Mouse (Mus musculus) gastrocnemius, adult 2 months (tissue): ENCODE data around the gene Polr2b. TPM values are rescaled to one million over a fixed set of nuclear protein-coding genes. Genes with fewer than 3 reads are reported as not detected.

Experiments
- DNase-seq: peaks from one replicate; pipeline ENCODE4 v3.0.0; 2022
- H3K27ac ChIP-seq: fragments of 200-600 bp; 2 replicates; pipeline ENCODE4 v1.8.1; 2022; ENCODE audit warnings: mild to moderate bottlenecking
- H3K4me3 ChIP-seq: fragments of 200-600 bp; 2 replicates; pipeline ENCODE4 v1.8.1; 2022; ENCODE audit warnings: mild to moderate bottlenecking, moderate library complexity
- CTCF ChIP-seq: fragments of 200-600 bp; IDR thresholded peaks from 2 replicates; pipeline ENCODE4 v1.8.1; 2022; ENCODE audit warnings: antibody characterized with exemption, mild to moderate bottlenecking, moderate library complexity
- intact Hi-C: fragments of 180-260 bp; cut with DNase I; formaldehyde crosslinking; loops from one replicate; pipeline ENCODE4 v1.15.1; 2025
- total RNA-seq, 2 experiments: library from RNA; stranded (reverse); gene quantifications; 2 replicates each; pipeline ENCODE4 v1.2.3; 2021

The Polr2b gene
- total RNA-seq, 2 experiments from 2014 or later, result 26.3 to 30.2 TPM

DNA sequence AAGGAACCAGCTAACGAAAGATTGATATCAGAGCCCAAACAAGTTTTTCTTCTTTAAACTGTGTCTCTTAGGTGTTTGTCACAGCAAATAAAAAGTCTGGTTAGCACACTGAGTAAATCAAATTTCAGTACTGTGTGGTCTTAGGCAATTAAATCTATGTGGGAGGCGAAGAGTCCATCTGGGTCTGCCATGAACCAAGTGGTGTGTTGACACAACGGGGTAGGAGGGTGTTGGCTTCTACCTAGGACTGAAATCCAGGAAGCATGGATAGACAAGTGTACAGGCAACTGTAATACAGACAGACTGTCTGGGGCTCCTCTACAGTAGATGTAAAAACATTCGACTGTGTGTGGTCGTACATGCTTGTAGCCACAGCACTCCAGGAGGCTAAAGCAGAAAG, 59.4 kb downstream of the Polr2b start:
- Histone ChIP-seq H3K4me3 (no peak overlapping the region), H3K27ac (peak overlapping the region; percentile 56)
- intact Hi-C loops, result no loop called here
- no peak for DNase-seq
- TF ChIP-seq CTCF, result no peak

DNA sequence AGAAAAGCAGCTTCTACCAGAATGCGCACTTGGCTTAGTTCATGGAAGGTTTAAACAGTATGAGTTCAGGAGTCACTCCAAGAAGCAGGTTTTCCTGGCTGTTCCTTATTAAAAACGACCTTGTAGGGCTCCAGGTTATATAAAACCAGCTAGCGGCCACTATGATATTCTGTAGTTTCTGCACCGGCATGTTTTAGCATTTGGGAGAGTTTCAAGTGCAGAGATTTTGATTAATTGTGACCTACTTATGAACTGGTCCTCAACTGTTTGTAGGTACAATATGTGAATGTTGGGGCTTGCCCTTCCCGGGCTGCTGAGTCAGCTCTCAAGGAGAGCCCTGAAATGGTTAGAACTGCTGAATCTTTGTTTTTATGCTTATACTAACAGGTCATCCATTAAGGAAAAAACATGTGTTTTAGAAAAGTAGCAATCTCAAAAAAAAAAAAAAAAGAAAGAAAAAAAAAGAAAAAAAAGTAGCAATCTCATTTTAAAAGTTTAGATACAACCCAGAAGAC, 60.5 kb downstream of the Polr2b start:
- no peak for TF ChIP-seq CTCF
- H3K27ac ChIP-seq, result peak overlapping the region; percentile 56
- DNase-seq, result no peak
- intact Hi-C loops, result no loop called here
- no peak overlapping the region for H3K4me3 ChIP-seq

DNA sequence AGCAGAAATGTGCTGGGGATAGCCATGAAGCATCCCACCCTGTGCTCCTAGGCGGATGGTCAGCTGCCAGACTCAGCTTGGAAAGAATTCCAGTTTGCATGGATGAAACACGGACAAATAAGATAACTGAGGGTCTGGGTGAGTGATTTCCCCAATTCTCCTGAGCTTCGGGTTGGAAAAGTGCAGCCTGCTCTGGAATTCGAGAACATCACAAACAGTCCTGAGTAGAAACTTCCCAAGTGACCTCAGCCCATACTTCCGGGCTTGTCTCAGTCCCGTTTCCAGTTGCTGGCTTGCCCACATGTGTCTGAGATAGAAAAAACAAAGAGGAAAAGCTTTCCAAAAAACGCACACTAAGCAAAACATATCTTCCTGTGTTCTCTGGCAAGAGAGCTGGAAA, 62.3 kb downstream of the Polr2b start:
- no peak overlapping the region for H3K4me3 ChIP-seq
- peak overlapping the region; percentile 76 for H3K27ac ChIP-seq
- no peak for TF ChIP-seq CTCF
- intact Hi-C loops, result no loop called here
- peak; percentile 70 for DNase-seq

DNA sequence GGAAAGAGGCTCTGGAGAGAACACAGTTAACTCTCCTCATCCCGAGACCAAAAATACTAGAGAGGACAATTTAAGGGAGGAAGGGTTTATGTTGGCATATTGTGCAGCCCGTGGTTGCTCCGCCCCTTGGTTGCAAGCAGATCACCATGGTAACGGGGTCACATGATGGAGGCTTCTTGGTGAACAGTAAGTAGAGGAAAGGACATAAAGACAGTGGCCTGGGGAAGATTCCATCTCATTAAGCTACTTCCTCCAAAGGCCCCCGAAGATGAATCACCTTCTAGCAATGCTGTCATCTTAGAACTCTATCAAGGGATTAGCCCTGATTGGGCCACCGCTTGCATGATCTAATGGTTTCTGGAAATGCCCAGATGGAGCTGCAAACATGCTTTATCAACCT, 62.8 kb downstream of the Polr2b start:
- TF ChIP-seq CTCF, result no peak
- no peak for DNase-seq
- Histone ChIP-seq H3K4me3 (no peak overlapping the region), H3K27ac (peak overlapping the region; percentile 76)
- intact Hi-C loops, result no loop called here

DNA sequence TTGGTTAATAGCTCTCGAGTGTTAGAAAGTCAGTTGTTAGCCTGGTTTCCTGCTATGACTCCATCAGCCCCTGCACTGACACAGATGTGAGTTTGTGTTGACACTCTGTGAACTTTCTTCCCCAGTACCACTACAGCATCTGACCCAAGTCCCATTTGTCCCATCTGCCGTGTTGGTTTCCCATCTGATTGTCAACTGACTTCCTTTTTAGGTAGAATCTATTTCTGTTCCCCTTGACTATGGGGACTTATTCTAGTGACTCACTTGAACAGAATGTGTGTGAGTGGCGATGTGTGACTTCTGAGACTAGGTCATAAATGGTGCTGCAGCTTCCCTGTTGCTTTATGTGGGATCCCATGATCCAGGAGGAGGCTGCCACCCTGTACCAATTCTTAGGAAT, 65.0 kb downstream of the Polr2b start:
- no peak for DNase-seq
- Histone ChIP-seq H3K27ac (peak overlapping the region; percentile 68), H3K4me3 (no peak overlapping the region)
- no peak for TF ChIP-seq CTCF
- intact Hi-C loops, result no loop called here

DNA sequence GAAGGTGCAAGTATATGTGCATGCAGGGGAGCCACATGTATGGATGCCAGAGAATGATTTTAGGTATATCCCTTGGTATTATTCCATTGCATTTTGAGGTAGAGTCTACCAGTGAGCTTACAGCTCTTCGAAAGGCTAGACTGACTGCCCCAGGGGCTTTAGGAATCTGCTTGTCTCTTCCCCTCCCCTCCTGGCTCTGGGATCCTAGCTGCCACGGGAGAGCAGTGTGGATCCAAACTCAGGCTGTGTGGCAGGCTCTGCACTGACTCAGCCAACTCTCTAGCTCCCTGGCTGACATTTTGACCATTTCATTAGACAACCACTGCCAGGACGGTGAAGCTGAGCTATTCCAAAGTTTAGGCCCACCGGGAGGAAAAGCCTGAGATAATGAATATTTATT, 65.6 kb downstream of the Polr2b start:
- intact Hi-C loops, result no loop called here
- no peak for DNase-seq
- H3K4me3 ChIP-seq, result no peak overlapping the region
- H3K27ac ChIP-seq, result peak overlapping the region; percentile 68
- no peak for TF ChIP-seq CTCF

DNA sequence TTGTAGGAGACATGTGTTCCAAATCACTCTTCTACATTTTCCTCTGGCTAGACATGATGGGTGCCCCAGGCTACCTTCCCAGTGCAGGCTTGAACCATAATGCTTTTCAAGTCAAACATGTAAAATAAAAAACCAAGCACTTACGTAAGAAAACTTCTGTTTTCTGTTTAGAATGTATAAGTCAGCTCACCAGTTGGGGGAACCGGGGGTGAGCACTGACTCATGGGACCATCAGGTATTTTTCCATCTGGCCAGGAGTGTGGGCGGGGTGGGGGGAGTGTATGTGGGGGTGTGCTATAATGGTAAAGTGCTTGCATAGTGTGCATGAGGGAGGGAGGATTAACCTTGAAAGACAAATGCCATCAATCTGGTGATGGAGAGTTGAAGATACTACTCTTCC, 68.1 kb downstream of the Polr2b start:
- Histone ChIP-seq H3K4me3 (no peak overlapping the region), H3K27ac (no peak overlapping the region)
- intact Hi-C loops, result no loop called here
- no peak for TF ChIP-seq CTCF
- no peak for DNase-seq

DNA sequence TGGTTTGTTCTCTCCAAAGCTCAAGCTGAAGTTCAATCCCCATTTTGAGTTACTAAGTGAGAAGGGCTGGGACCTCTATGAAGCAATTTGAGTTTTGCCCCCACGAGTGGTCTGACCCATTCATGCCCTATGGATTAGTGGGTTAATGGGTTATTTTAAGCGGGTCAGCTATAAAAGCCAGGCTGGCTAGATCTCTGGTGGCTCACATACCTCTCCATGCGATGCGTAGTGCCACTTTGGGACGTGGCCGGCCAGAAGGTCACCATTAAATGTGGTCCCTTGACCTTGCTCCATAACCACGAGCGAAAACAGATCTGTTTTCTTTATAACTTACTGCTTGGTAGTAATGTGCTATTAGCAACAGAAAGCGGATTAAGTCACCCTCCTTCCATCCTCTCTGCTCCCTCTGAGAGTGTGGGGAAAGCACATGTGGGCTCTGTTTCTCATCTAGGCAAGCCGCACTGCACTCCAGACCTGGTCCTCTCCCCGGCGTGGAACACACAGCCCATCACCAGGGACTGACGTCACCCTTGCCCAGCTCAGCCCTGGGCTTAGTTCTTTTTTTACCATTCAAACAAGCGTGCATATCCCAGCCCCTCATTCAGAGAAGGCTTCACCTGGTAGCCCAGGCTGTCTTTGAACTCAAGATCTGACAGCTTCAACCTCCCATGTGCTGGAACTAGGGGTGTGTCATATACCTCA, 69.6 kb downstream of the Polr2b start:
- Histone ChIP-seq H3K4me3 (no peak overlapping the region), H3K27ac (0 out of 2 replicates have a peak overlapping the region, but pooled peaks have one; percentile 12)
- no peak for DNase-seq
- TF ChIP-seq CTCF, result no peak
- intact Hi-C loops, result no loop called here

DNA sequence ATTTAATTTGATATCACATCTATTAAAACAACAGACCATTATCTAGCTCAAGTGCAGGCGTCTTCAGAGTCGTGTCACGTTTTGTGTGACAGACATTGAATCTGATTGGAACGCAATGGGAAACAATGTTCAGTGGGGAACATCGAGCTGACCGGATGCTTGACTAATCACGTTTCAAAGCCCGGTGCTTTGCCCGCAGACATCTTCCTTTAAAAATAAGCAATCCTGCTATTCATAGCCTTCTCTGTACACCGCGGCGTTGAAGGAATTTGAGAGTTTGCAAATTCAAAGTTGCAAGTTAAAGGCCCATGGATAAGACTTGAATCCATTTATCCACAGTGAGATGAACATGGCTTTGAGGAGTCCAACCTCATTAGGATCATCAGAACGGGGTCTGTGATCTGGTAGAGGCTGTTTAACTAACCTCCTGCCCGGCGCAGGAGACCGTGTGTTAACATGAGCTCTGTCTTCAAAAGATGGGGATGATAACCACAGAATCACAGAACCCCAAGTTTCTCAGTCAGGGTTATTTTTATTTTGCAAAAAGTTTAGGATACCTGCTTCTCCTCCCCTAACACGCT, 70.5 kb downstream of the Polr2b start:
- Histone ChIP-seq H3K27ac (peak overlapping the region; percentile 38; the same call in 1 of the 2 replicates), H3K4me3 (no peak overlapping the region)
- TF ChIP-seq CTCF, result no peak
- no peak for DNase-seq
- intact Hi-C loops, result no loop called here

DNA sequence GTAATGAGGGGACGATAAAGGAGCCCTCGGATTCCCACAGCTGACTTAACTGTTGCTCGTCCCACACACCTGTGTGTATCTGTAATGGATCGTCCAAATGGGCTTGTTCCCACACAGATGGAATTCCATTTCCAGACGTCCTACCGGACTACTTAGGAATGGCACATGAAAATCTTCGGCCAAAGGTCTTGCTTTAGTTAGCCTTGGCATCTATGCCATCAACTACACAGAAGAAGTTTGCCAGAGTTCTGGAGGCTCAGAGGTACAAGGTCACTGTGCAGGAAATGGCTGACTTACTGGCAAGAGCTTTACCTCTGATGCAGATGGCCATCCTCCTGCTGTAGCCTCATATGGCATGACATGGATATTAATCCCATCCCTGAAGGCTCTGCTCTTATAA, 71.3 kb downstream of the Polr2b start:
- TF ChIP-seq CTCF, result no peak
- intact Hi-C loops, result no loop called here
- no peak for DNase-seq
- Histone ChIP-seq H3K4me3 (no peak overlapping the region), H3K27ac (0 out of 2 replicates have a peak overlapping the region, but pooled peaks have one; percentile 38)

DNA sequence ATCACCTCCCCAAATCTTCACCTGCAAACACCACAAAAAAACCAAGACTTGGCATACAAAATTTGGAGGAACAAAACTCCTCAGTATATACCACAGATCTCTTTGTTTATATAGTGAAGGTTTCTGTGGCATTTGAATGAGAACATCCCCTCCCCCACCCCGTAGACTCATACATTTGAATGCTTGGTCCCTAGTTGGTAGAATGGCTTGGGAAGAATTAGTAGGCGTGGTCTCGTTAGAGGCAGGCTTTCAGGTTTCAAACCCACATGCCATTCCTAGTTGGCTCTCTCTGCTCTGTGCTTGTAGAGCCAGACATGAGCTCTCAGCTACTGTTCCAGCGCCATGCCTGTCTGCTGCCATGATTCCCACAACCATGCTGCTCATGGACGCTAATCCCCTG, 71.7 kb downstream of the Polr2b start:
- no peak for DNase-seq
- no peak for TF ChIP-seq CTCF
- Histone ChIP-seq H3K27ac (no peak overlapping the region), H3K4me3 (no peak overlapping the region)
- intact Hi-C loops, result no loop called here

DNA sequence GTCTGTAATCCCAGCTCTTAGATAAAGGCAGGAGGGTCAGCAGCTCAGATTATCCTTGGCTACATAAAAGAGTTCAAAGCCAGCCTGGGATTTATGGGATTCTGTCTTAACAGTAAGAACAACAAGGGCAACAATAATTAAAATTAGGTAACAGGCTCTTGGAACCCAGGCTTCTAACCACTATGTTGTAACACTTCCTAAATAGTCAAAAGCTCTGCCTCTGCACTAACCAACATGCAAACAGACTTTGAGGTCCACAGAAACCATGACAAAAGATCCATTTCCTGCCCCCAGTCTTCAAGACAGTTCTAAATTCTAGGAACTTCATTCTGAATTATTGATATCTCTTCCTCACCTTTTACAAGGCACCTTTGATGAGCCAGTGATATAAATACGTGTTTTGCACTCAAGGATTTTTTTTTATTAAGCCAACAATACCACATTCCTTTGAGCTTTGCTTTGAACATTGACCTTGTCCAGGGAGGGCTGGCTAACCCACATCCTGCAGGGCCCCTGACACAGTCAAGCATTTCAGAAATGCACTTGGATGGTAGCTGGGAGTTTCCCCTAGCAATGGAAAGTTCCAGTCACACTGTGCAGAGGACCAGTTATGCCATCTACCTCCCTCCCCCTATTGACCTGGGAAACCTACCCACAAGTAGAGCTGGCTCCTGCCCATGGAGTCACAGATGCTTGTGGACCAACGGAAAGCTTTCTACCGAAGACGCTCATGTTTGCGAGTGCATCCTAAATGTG, 74.0 kb downstream of the Polr2b start:
- TF ChIP-seq CTCF, result no peak
- no peak for DNase-seq
- Histone ChIP-seq H3K27ac (peak overlapping the region; percentile 69), H3K4me3 (no peak overlapping the region)
- intact Hi-C loops, result no loop called here

DNA sequence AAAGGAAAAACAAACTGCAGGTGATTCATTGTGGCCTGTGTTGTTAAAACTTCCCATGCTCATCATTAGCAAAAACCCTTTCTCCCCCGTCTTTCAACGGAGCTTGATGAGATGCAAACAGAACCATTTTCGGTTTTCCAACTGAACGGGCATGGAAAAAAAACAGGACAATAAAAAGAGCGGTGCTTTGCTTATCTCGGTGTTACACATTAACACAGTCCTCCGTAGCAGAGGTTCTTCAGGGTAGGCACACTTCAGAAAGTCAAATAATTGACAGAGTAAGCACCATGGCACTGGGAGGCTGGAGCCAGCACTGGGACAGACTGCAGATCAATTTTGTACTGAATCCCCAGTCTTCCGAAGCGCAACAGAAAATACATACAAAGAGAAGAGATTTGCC, 74.8 kb downstream of the Polr2b start:
- intact Hi-C loops, result no loop called here
- peak overlapping the region; percentile 69 for H3K27ac ChIP-seq
- no peak overlapping the region for H3K4me3 ChIP-seq
- TF ChIP-seq CTCF, result no peak
- DNase-seq, result no peak
